ENCODE assay signal across 13 mouse cellular contexts in the genomic region with DNA sequence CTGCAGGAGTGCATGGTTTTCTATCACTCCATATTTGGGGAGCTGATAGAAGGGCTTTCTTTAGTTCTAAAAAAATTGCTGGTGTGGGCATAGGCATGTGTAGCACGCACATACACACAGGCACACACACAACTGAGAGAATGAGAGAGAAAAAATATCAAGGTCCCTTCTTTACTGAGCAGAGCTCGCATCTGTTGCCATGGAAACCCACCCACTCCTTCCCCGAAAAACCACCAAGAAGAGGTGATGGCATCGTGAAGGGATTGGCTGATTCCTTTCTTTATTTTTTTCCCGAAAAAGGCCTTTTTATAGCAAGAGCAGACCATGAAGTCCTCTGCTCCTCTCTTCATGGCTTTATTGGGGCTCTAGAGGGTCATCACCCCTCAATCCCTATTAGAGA. TPM values are rescaled to one million over a fixed set of nuclear protein-coding genes. Genes with fewer than 3 reads are reported as not detected.
DNase-seq lines count a peak whose midpoint lies in the region; ATAC-seq and TF ChIP-seq lines count a peak whose summit lies in the region.
"Had no signal": no experiment of that assay in that cellular context is flagged by ENCODE, and none has a peak within 500 bp of the region (broad histone marks: within the 10 kb centered on the region; RNA-seq: fewer than 3 reads in every experiment).

No protein-coding gene starts in this region.

- no peaks in the 10 kb centered on the region for H3K9me3 ChIP-seq in hindbrain, postnatal 0 days (ENCODE audit: low read length)
- H3K9me3 ChIP-seq in hindbrain, embryonic 12.5 days (replicated peaks), result no peaks in the 10 kb centered on the region
- H3K9me3 ChIP-seq: intestine, embryonic 15.5 days; limb, embryonic 12.5 days; neural tube, embryonic 12.5 days had no signal

- H3K27me3 ChIP-seq in hindbrain, postnatal 0 days (ENCODE audit: insufficient read depth, low read length), result no peaks in the 10 kb centered on the region
- peaks cover 78% of the 10 kb centered on the region for H3K27me3 ChIP-seq in hindbrain, embryonic 12.5 days
- H3K27me3 ChIP-seq in cerebellum, adult 2 months (ENCODE audit: control insufficient read depth, insufficient read depth, low read length), result no peaks in the 10 kb centered on the region

- peak; percentile 71 for DNase-seq in hindbrain, postnatal 0 days (ENCODE audit: low spot score)
- peak; percentile 81 to 87 for DNase-seq in layer of hippocampus, adult 18-20 months (ENCODE audit: low spot score in 2 of 2)
- peak; percentile 93 for DNase-seq in right cerebral cortex, adult 18-20 months
- no peak for DNase-seq in cerebellum, postnatal 4 days (ENCODE audit: low spot score in 2 of 2)
- DNase-seq in cerebellum, adult 2 months, result no peak
- DNase-seq in gastrocnemius, adult 8-10 months (ENCODE audit: low spot score in 2 of 2), result no peak
- DNase-seq: cerebellum, postnatal 36 days; gastrocnemius, postnatal 10 days had no signal

- no peak overlapping the region for H3K4me3 ChIP-seq in hindbrain, postnatal 0 days (ENCODE audit: low read length)
- H3K4me3 ChIP-seq in hindbrain, embryonic 12.5 days, result no peak overlapping the region
- H3K4me3 ChIP-seq in embryonic fibroblast, embryonic 13.5 days (ENCODE audit: insufficient read depth, low read length), result no peak overlapping the region
- H3K4me3 ChIP-seq in cerebellum, adult 2 months (replicated peaks; ENCODE audit: insufficient read depth, low read depth, low read length), result no peak overlapping the region
- H3K4me3 ChIP-seq: intestine, embryonic 15.5 days; limb, embryonic 12.5 days; neural tube, embryonic 12.5 days had no signal

- peak overlapping the region; percentile 52; the same call in 1 of the 2 replicates for H3K27ac ChIP-seq in hindbrain, postnatal 0 days
- H3K27ac ChIP-seq in hindbrain, embryonic 12.5 days, result no peak overlapping the region
- H3K27ac ChIP-seq in embryonic fibroblast, embryonic 13.5 days (ENCODE audit: insufficient read depth, low read length), result peak overlapping the region; percentile 30; the same call in 1 of the 2 replicates
- H3K27ac ChIP-seq in cerebellum, adult 2 months (ENCODE audit: insufficient read depth, low read length), result no peak overlapping the region
- H3K27ac ChIP-seq: intestine, embryonic 15.5 days; limb, embryonic 12.5 days; neural tube, embryonic 12.5 days had no signal

- no peak for TF ChIP-seq CTCF in hindbrain, postnatal 0 days (IDR thresholded peaks at IDR 0.05; ENCODE audit: low read depth)
- no peak for TF ChIP-seq CTCF in embryonic fibroblast, embryonic 13.5 days (IDR thresholded peaks at IDR 0.05; ENCODE audit: borderline replicate concordance, insufficient read depth, low read length)
- TF ChIP-seq CTCF in cerebellum, adult 2 months (IDR thresholded peaks at IDR 0.05; ENCODE audit: borderline replicate concordance, insufficient read depth, low read depth, low read length), result no peak

- no peaks in the 10 kb centered on the region for H3K36me3 ChIP-seq in hindbrain, postnatal 0 days (ENCODE audit: insufficient read depth, low read length)
- H3K36me3 ChIP-seq in hindbrain, embryonic 12.5 days, result no peaks in the 10 kb centered on the region
- H3K36me3 ChIP-seq: intestine, embryonic 15.5 days; limb, embryonic 12.5 days; neural tube, embryonic 12.5 days had no signal

- no peak for ATAC-seq in hindbrain, postnatal 0 days
- ATAC-seq in hindbrain, embryonic 12.5 days (ENCODE audit: low FRiP score), result no peak
- ATAC-seq: intestine, embryonic 15.5 days had no signal

- peaks cover 25% of the 10 kb centered on the region for H3K4me1 ChIP-seq in hindbrain, postnatal 0 days (ENCODE audit: insufficient read depth, low read length)
- H3K4me1 ChIP-seq in hindbrain, embryonic 12.5 days, result peaks cover 14% of the 10 kb centered on the region
- peaks cover 14% of the 10 kb centered on the region for H3K4me1 ChIP-seq in embryonic fibroblast, embryonic 13.5 days (ENCODE audit: control insufficient read depth, insufficient read depth, low read length)
- H3K4me1 ChIP-seq in cerebellum, adult 2 months (ENCODE audit: control insufficient read depth, insufficient read depth, low read length), result peaks cover 31% of the 10 kb centered on the region
- H3K4me1 ChIP-seq: limb, embryonic 12.5 days had no signal

- H3K9ac ChIP-seq in hindbrain, postnatal 0 days (replicated peaks; ENCODE audit: low read length), result no peak overlapping the region
- no peak overlapping the region for H3K9ac ChIP-seq in hindbrain, embryonic 12.5 days
- H3K9ac ChIP-seq: intestine, embryonic 15.5 days; limb, embryonic 12.5 days; neural tube, embryonic 12.5 days had no signal

- TF ChIP-seq POLR2A in embryonic fibroblast, embryonic 13.5 days (IDR thresholded peaks at IDR 0.05; ENCODE audit: low read depth, low read length), result no peak
- TF ChIP-seq POLR2A in cerebellum, adult 2 months (IDR thresholded peaks at IDR 0.05; ENCODE audit: borderline replicate concordance, insufficient read depth, low read length), result no peak

- WGBS in hindbrain, postnatal 0 days, result 39% methylated on average over 5 of the region's 5 CpGs
- WGBS in hindbrain, embryonic 12.5 days, result 62% methylated on average over 5 of the region's 5 CpGs
- 52% methylated on average over 5 of the region's 5 CpGs for WGBS in cerebellum, adult 2 months

- no peak overlapping the region for H3K4me2 ChIP-seq in hindbrain, postnatal 0 days (ENCODE audit: low read depth, low read length)
- no peak overlapping the region for H3K4me2 ChIP-seq in hindbrain, embryonic 12.5 days (replicated peaks)
- H3K4me2 ChIP-seq: intestine, embryonic 15.5 days; limb, embryonic 12.5 days; neural tube, embryonic 12.5 days had no signal

RNA-seq across cellular contexts. Expression of a gene that starts 3.9 kb away (rescaled TPM):
- total RNA-seq in hindbrain, postnatal 0 days (2014; rRNA removed), result 1.9 and 3.0 TPM in 2 replicates
- 0.13 and 0.20 TPM in 2 replicates for polyA plus RNA-seq in hindbrain, postnatal 0 days (2015; fragmentation: Nextera tagmentation; extraction: Ambion mirVana)
- 0.08 and 0.10 TPM in 2 replicates for polyA plus RNA-seq in hindbrain, embryonic 12.5 days (2016; fragmentation: Nextera tagmentation; extraction: Ambion mirVana)
- polyA plus RNA-seq in embryonic fibroblast, embryonic 13.5 days (2011; ENCODE audit: insufficient read length, low read depth, missing spikeins), result 4.5 and 7.4 TPM in 2 replicates
- total RNA-seq in layer of hippocampus, adult 18-20 months (2021), result 10 to 100 TPM; 12.4 to 15.1 TPM
- polyA plus RNA-seq in cerebellum, adult 2 months (2012; rRNA removed), result 2.5 and 2.9 TPM in 2 replicates
- total RNA-seq in gastrocnemius, adult 8-10 months (2022), result under 1 TPM in 1 of 4 experiments, not detected in 3; 0.11 TPM
- polyA plus RNA-seq: limb, embryonic 12.5 days had no signal

RNA-seq across cellular contexts. Expression of a gene that starts 29.6 kb away (rescaled TPM):
- 13.9 and 22.5 TPM in 2 replicates for total RNA-seq in hindbrain, postnatal 0 days (2014; rRNA removed)
- polyA plus RNA-seq in hindbrain, postnatal 0 days (2015; fragmentation: Nextera tagmentation; extraction: Ambion mirVana), result 15.5 and 16.3 TPM in 2 replicates
- polyA plus RNA-seq in hindbrain, embryonic 12.5 days (2016; fragmentation: Nextera tagmentation; extraction: Ambion mirVana), result 5.3 and 7.2 TPM in 2 replicates
- 6.0 and 8.0 TPM in 2 replicates for polyA plus RNA-seq in embryonic fibroblast, embryonic 13.5 days (2011; ENCODE audit: insufficient read length, low read depth, missing spikeins)
- 10 to 100 TPM; 16.0 to 17.5 TPM for total RNA-seq in layer of hippocampus, adult 18-20 months (2021)
- polyA plus RNA-seq in cerebellum, adult 2 months (2012; rRNA removed), result 23.8 and 24.0 TPM in 2 replicates
- 1 to 10 TPM; 4.0 to 6.1 (median 4.3) TPM for total RNA-seq in gastrocnemius, adult 8-10 months (2022)

RNA-seq across cellular contexts. Expression of a gene that starts 32.1 kb away (rescaled TPM):
- total RNA-seq in hindbrain, postnatal 0 days (2014; rRNA removed), result 83.5 and 90.4 TPM in 2 replicates
- 138 and 139 TPM in 2 replicates for polyA plus RNA-seq in hindbrain, postnatal 0 days (2015; fragmentation: Nextera tagmentation; extraction: Ambion mirVana)
- polyA plus RNA-seq in hindbrain, embryonic 12.5 days (2016; fragmentation: Nextera tagmentation; extraction: Ambion mirVana), result 116 and 124 TPM in 2 replicates
- polyA plus RNA-seq in embryonic fibroblast, embryonic 13.5 days (2011; ENCODE audit: insufficient read length, low read depth, missing spikeins), result 67.0 and 81.9 TPM in 2 replicates
- total RNA-seq in layer of hippocampus, adult 18-20 months (2021), result 10 to 100 TPM; 60.7 to 62.1 TPM
- 68.5 and 74.2 TPM in 2 replicates for polyA plus RNA-seq in cerebellum, adult 2 months (2012; rRNA removed)
- total RNA-seq in gastrocnemius, adult 8-10 months (2022), result 10 to 100 TPM; 56.3 to 63.7 (median 60.7) TPM

RNA-seq across cellular contexts. Expression of a gene that starts 44.6 kb away (rescaled TPM):
- 166 and 178 TPM in 2 replicates for total RNA-seq in hindbrain, postnatal 0 days (2014; rRNA removed)
- 166 and 174 TPM in 2 replicates for polyA plus RNA-seq in hindbrain, postnatal 0 days (2015; fragmentation: Nextera tagmentation; extraction: Ambion mirVana)
- polyA plus RNA-seq in hindbrain, embryonic 12.5 days (2016; fragmentation: Nextera tagmentation; extraction: Ambion mirVana), result 43.8 and 48.7 TPM in 2 replicates
- 31.4 and 33.5 TPM in 2 replicates for polyA plus RNA-seq in embryonic fibroblast, embryonic 13.5 days (2011; ENCODE audit: insufficient read length, low read depth, missing spikeins)
- total RNA-seq in layer of hippocampus, adult 18-20 months (2021), result 100 to 1,000 TPM; 114 to 120 TPM
- polyA plus RNA-seq in cerebellum, adult 2 months (2012; rRNA removed), result 104 and 108 TPM in 2 replicates
- 10 to 100 TPM; 16.0 to 23.1 (median 19.5) TPM for total RNA-seq in gastrocnemius, adult 8-10 months (2022)

RNA-seq across cellular contexts. Expression of a gene that starts 44.6 kb away (rescaled TPM):
- 4.5 and 8.5 TPM in 2 replicates for total RNA-seq in hindbrain, postnatal 0 days (2014; rRNA removed)
- 2.4 and 3.0 TPM in 2 replicates for polyA plus RNA-seq in hindbrain, postnatal 0 days (2015; fragmentation: Nextera tagmentation; extraction: Ambion mirVana)
- 2.5 and 4.0 TPM in 2 replicates for polyA plus RNA-seq in hindbrain, embryonic 12.5 days (2016; fragmentation: Nextera tagmentation; extraction: Ambion mirVana)
- 0.60 and 1.5 TPM in 2 replicates for polyA plus RNA-seq in embryonic fibroblast, embryonic 13.5 days (2011; ENCODE audit: insufficient read length, low read depth, missing spikeins)
- 1 to 10 TPM; 6.2 to 6.7 TPM for total RNA-seq in layer of hippocampus, adult 18-20 months (2021)
- polyA plus RNA-seq in cerebellum, adult 2 months (2012; rRNA removed), result 5.0 and 5.7 TPM in 2 replicates
- 1 to 10 TPM in 3 of 4 experiments, under 1 TPM in 1; 0.61 to 1.7 (median 1.4) TPM for total RNA-seq in gastrocnemius, adult 8-10 months (2022)

Comparison
In these comparisons a context has a peak if more than half of its experiments do, and no peak if none do; other contexts are left out.
1. H3K27ac ChIP-seq: peak in hindbrain, postnatal 0 days (single experiment) and embryonic fibroblast, embryonic 13.5 days (single experiment); none in hindbrain, embryonic 12.5 days (single experiment) and cerebellum, adult 2 months (single experiment).
2. DNase-seq: peak in hindbrain, postnatal 0 days (single experiment), layer of hippocampus, adult 18-20 months (2 of 2) and right cerebral cortex, adult 18-20 months (single experiment); none in cerebellum, postnatal 4 days (0 of 2), cerebellum, adult 2 months (0 of 2) and gastrocnemius, adult 8-10 months (0 of 2).